Mouse (Mus musculus): ENCODE measurements around the gene Spsb1. TPM values are rescaled to one million over a fixed set of nuclear protein-coding genes. Genes with fewer than 3 reads are reported as not detected.

Gene Spsb1
- polyA plus RNA-seq, 1 experiment from 2014 or later, result 23.3 TPM

DNA sequence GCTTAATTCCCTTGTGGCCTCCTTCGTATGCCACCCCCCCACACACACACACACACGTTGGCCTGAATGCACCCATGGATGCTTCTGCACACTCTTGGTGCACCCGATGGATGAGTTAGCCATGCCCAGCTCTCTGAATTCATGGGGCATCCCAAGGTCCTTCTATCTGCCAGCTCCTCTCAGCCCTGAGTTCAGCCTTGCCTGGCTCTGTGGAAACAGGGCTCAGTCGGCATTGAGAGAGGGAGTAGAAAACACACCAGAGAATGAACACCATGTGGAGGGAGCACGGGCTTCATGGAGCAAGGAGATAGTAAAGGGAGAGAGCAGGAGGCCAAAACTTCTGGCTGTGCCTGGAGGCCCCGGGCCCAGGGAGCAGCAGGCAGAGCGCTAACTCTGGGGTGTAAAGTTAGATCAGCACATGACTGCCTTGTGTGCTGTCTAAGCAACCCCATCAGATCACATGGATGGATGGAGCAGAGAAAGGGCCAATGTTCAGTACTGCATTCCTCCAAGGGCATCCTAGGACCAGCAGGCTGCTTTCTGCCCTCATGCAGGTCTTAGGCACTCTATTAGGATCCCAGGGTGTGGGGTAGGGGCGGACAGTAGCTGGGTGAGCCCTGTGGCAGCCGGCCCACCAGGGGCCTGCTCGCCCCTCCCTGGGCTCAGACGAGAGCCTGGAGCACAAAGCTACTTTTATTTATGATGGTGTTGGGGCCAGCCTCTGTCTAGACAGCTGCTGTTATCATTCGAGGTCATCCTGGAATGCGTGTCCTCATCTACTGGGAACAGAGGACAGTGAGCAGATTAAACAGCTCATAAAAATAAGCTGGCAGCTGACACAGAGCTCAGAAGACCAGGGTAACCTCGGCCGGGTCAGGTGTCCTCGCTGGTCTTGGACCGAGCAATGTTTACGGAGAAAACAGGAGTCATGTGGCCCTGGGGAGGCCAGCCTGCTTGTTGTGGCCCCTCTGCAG, 68.3 kb downstream of the Spsb1 start:
- no peak for TF ChIP-seq CTCF (IDR thresholded peaks at IDR 0.05)
- no peak for ATAC-seq
- DNase-seq (ENCODE audit: low read depth, low spot score), result no peak
- CTCF ChIA-PET, result no interaction called here
- POLR2A ChIA-PET, result no interaction called here
- H3K27me3 ChIP-seq, result no peaks in the 10 kb centered on the region
- in situ Hi-C loops (cut with MboI; ENCODE audit: low pct_unique_long_range_greater_than_20kb), result no loop called here

DNA sequence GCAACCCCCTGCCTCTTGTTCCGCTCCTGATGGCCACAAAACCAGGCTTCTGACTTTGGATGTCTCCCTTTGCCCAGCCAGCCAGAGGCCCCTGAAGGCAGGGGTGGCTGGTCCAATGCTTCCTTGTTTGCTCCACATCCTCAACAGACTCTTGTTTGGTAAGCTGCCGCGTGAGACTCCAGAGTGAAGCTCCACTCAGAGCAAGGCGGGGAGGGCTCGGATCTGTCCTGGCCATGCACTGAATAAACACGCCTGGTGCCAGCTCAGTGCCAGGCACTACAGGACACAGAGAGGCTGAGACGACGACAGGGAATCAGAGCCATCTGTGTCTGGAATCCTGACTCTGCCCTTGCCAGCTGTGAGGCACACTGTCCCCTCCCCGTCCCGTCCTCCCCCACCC, 70.9 kb downstream of the Spsb1 start:
- H3K27me3 ChIP-seq, result no peaks in the 10 kb centered on the region
- TF ChIP-seq CTCF (IDR thresholded peaks at IDR 0.05), result no peak
- DNase-seq (ENCODE audit: low read depth, low spot score) (no peak), ATAC-seq (no peak)
- ChIA-PET CTCF (no interaction called here), POLR2A (no interaction called here)
- in situ Hi-C loops (cut with MboI; ENCODE audit: low pct_unique_long_range_greater_than_20kb), result no loop called here

DNA sequence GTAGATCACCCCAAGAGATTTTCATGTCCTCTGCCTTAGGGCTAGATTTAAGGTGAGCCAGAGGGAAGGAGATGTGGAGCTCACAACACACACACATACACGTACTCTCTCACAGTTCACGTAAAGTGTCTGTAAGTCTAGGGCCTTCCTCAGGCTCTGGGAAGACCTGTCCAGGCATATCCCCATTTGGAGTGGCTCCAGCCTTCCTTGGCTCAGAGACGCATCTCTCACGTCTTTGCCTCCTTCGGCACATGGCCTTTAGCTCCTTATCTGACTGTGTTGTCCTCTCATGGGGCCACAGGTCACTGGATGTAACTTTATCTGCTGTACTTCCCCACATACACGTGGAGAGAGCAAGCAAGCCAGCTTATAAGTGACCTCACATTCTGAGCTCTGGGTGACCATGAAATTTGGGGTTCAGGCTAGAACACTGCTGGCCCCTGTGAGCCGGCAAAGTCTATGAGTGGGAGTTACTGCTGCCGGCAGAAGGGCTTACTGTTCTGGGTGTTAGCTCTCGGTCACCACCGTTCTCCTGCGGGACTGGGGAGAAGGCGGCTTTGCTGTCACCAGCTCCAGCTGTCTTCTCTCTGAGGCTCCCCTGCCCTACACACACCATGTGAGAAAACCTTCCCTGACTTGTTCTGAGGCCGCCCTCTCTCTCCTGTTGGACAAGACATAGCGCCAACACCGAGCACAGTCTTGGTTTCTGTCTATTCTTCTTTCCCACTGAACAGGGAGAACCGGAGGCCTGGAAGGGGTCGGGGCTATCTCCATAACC, 72.5 kb downstream of the Spsb1 start:
- DNase-seq (ENCODE audit: low read depth, low spot score), result no peak
- ChIA-PET POLR2A (no interaction called here), CTCF (interaction anchor here (1.1 kb wide), 1 partner anchor 10 kb away, joined by 3 read pairs; no protein-coding TSS in a partner anchor)
- ATAC-seq, result no peak
- no peaks in the 10 kb centered on the region for H3K27me3 ChIP-seq
- TF ChIP-seq CTCF (IDR thresholded peaks at IDR 0.05), result no peak
- in situ Hi-C loops (cut with MboI; ENCODE audit: low pct_unique_long_range_greater_than_20kb), result no loop called here

DNA sequence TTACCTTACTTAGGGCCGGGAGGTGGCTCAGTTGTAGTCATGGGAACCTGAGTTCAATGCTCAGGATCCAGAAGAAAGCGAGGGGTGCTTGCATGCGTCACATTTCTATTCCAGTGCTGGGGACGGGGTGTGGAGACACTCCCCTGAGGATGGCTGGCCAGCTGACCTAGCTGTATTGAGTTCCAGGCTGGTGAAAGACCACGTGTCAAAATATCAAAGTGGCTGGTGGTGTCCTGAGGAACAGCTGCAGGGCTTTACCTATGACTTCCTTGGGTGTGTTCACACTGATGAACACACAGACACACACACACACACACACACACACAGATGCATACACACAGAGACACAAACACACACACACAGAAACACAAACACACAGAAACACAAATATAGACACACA, 73.9 kb downstream of the Spsb1 start:
- CTCF ChIA-PET, result no interaction called here
- no peak for TF ChIP-seq CTCF (IDR thresholded peaks at IDR 0.05)
- ATAC-seq (no peak), DNase-seq (ENCODE audit: low read depth, low spot score) (no peak)
- H3K27me3 ChIP-seq, result no peaks in the 10 kb centered on the region
- in situ Hi-C loops (cut with MboI; ENCODE audit: low pct_unique_long_range_greater_than_20kb), result no loop called here
- POLR2A ChIA-PET, result no interaction called here

DNA sequence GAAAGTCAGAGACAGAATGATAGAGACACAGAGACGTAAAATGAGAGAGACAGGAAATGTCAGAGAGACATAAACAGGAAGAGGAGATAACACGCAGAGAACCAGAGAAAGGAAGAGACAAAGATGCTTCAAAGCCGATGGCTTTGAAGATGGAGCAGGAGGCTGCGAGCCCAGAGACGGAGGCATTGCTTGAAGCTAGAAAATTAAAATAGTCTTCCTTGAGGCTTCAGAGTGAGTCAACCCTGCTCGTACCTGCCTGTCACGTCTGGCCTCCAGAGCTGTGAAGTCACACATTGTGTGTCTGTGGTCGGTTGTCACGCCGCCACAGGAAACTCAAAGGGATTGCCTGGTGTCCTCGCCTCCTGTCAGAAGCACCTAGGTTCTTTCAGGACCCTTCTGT, 74.9 kb downstream of the Spsb1 start:
- ATAC-seq, result no peak
- CTCF ChIA-PET, result no interaction called here
- POLR2A ChIA-PET, result no interaction called here
- DNase-seq (ENCODE audit: low read depth, low spot score), result no peak
- H3K27me3 ChIP-seq, result no peaks in the 10 kb centered on the region
- TF ChIP-seq CTCF (IDR thresholded peaks at IDR 0.05), result no peak
- in situ Hi-C loops (cut with MboI; ENCODE audit: low pct_unique_long_range_greater_than_20kb), result no loop called here

DNA sequence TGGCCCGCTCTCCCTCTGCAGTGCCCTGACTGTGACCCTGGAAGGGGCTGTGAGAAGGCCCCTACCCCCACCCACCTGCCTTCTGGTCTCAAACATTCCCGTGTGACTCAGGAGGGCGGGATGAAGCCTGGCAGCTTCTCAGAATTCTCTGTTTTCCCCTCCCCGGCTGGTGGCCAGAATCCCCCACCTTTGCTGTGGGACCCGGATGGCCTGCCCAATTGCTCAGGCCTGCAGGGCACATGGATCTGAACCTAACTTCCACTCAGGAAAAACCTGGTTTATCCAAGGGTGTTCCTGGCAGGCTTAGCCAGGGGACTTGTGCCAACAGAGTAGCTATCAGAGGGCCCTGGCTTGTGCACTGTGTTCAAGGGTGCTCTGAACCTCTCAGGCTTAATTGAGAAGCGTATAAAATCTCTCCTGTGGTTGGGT, 76.8 kb downstream of the Spsb1 start:
- DNase-seq (ENCODE audit: low read depth, low spot score), result no peak
- CTCF ChIA-PET, result interaction anchor here (1.0 kb wide), 1 partner anchor 11 kb away, joined by 3 read pairs; no protein-coding TSS in a partner anchor
- H3K27me3 ChIP-seq, result no peaks in the 10 kb centered on the region
- in situ Hi-C loops (cut with MboI; ENCODE audit: low pct_unique_long_range_greater_than_20kb), result no loop called here
- no peak for TF ChIP-seq CTCF (IDR thresholded peaks at IDR 0.05)
- POLR2A ChIA-PET, result interaction anchor here (0.8 to 1.3 kb wide), 2 partner anchors 24 to 77 kb away, joined by 3 read pairs; partner anchors contain the start of gene Spsb1
- no peak for ATAC-seq

DNA sequence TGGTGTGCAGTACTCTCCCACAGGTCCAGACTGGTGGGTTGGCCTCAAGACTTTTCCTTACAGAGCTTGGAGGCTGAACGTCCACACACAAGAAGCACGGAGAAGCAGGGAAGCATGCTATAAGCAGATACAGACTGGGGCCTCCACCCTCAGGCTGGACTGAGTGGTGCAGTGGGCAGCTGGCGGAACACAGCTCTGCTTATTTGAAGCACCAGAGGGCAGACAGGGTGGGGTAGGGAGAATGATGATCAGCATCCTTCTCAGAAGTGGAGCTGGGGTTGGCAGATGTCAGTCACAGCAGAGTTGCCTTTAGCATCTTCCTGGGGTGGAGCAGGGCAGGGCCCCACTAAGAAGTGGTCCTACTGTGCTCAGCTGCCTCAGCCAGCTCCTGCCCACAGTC, 77.6 kb downstream of the Spsb1 start:
- in situ Hi-C loops (cut with MboI; ENCODE audit: low pct_unique_long_range_greater_than_20kb), result no loop called here
- no peak for TF ChIP-seq CTCF (IDR thresholded peaks at IDR 0.05)
- ChIA-PET POLR2A (interaction anchor here (1.3 kb wide), 1 partner anchor 78 kb away, joined by 3 read pairs; the partner anchor contains the start of gene Spsb1), CTCF (interaction anchor here (1.0 kb wide), 1 partner anchor 12 kb away, joined by 3 read pairs; no protein-coding TSS in a partner anchor)
- ATAC-seq (no peak), DNase-seq (ENCODE audit: low read depth, low spot score) (no peak)
- no peaks in the 10 kb centered on the region for H3K27me3 ChIP-seq

DNA sequence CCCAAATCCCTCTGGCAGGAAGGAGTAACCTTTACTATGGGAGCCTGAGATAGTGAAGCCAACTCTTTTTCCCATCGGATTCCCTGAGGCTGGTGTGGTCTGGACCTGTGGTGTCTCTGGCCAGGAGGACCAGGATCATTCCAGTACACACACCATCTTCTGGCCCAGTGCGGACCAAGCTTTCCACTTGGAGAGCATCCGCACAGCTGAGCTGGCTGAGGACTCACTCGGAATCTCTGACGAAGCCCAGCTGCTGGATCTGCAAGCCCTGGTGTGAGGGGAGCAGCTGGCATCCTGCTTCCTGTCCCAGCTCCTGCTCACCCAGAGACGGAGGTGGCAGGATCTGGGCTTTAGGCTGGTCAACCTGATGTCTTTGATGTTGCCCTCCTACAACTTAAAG, 78.1 kb downstream of the Spsb1 start:
- in situ Hi-C loops (cut with MboI; ENCODE audit: low pct_unique_long_range_greater_than_20kb), result no loop called here
- H3K27me3 ChIP-seq, result no peaks in the 10 kb centered on the region
- CTCF ChIA-PET, result no interaction called here
- POLR2A ChIA-PET, result interaction anchor here (1.3 kb wide), 1 partner anchor 79 kb away, joined by 3 read pairs; the partner anchor contains the start of gene Spsb1
- ATAC-seq (no peak), DNase-seq (ENCODE audit: low read depth, low spot score) (no peak)
- TF ChIP-seq CTCF (IDR thresholded peaks at IDR 0.05), result no peak

DNA sequence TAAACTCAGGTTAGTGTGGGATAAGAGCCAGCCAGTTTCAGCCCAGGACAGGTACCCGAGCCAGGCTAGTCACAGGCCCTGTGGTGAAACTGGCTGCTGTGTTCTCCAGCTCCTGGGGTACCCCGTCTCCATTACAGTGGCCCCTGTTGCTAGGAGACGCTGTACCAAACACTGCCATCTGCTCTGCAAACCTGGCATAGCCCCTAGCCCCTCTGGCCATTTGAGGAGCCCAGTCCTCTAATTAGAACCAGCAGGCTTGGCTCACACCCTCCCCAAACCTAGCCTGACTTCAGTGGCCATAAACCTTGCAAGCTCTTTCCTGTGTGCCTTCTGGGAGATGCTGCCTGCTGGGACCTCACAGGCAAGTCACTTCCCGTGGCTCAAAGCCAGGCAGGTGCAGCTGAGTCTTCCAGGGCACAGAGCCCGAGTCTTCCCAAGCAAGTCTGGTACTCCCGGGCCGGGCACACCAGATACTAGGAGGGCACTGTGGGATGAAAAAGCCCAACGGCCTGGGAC, 78.8 kb downstream of the Spsb1 start:
- ChIA-PET POLR2A (no interaction called here), CTCF (no interaction called here)
- in situ Hi-C loops (cut with MboI; ENCODE audit: low pct_unique_long_range_greater_than_20kb), result no loop called here
- no peak for TF ChIP-seq CTCF (IDR thresholded peaks at IDR 0.05)
- ATAC-seq (no peak), DNase-seq (ENCODE audit: low read depth, low spot score) (no peak)
- H3K27me3 ChIP-seq, result no peaks in the 10 kb centered on the region

DNA sequence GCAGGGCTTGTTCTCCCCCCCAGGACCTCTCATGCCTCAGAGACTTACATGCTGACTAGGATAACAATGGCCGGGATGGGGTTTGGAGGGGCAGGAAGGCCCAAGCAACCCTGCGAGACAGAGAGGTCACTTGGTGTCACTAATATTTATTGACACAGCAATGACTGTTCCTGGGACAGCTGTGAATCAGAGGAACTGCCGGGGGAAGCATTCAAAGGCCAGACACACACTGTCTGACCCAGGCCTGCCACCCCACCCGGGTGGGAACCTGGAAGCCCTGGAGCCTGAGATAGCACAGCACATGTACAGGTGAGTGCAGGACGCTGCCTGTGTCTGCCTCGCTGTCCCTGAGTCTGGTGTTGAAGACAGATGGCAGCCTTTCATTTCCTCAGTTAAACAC, 79.5 kb downstream of the Spsb1 start:
- no peaks in the 10 kb centered on the region for H3K27me3 ChIP-seq
- ChIA-PET CTCF (no interaction called here), POLR2A (interaction anchor here (1.0 kb wide), 1 partner anchor 50 kb away, joined by 3 read pairs; no protein-coding TSS in a partner anchor)
- ATAC-seq (no peak), DNase-seq (ENCODE audit: low read depth, low spot score) (no peak)
- in situ Hi-C loops (cut with MboI; ENCODE audit: low pct_unique_long_range_greater_than_20kb), result no loop called here
- no peak for TF ChIP-seq CTCF (IDR thresholded peaks at IDR 0.05)
